Mouse (Mus musculus): ENCODE data around the gene Ncmap.

The Ncmap gene

DNA sequence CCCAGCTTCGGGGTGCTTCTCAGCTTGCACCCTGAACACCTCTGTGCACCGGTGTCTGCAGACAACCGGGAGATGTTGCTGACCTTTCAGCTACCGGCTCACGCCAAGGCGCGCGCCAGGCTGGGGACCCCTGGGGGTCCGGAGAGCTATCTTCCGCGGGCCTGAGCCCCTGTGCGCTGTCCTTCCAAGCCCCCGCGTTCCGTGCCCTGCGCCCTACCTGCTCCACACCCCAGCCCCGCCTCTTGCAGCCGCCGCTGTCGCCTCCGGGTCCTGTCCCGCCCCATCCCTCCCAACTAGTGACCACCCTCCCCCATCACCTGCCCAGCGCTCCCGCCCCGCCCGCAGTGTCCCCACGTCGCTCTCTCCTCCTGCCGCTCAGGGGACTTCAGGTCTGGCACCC is at the start of gene Ncmap:
Gene Ncmap (minus strand): TSS at position 237 of the 400 bp plus-strand sequence.
- DNase-seq (ENCODE audit: low spot score), result no peak

DNA sequence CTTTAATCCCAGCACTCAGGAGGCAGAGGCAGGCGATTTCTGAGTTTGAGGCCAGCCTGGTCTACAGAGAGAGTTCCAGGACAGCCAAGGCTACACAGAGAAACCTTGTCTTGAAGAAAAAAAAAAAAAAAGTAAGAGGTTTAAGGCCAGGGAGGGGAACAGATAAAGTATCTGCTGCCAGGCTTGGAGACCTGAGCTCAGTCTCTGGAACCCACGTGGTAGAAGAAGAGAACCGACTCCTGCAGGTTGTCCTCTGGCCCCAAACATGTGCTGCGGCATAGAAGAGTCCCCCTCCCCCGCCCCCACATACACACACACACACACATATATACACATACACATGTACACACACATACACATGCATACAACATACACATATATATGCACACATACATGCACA is 44.4 kb upstream of the Ncmap start:
- no peak for DNase-seq (ENCODE audit: low spot score)

DNA sequence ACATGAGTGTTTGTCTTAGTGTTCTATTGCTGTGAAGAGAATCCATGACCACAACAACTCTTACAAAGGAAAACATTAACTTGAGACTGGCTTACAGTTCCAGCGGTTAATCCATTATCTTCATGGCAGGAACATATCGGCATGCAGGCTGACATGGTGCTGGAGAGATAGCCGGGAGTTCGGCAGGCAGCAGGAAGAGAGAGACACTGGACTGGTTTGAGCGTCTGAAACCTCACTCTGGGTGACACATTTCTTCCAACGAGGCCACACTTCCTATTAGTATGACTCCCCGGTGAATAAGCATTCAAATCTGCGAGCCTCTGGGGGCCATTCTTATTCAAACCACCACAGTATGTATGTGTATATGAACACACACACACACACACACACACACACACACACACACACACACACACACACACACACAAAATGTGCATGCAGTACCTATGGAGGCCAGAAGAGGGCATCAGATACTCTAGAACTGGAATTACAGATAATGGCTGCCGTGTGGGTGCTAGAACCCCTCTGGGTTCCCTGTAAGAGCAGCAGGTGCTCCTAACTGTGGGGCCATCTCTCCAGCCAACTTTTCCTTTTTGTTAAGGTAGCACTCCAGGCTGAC is 42.0 kb upstream of the Ncmap start:
- no peak for DNase-seq (ENCODE audit: low spot score)

DNA sequence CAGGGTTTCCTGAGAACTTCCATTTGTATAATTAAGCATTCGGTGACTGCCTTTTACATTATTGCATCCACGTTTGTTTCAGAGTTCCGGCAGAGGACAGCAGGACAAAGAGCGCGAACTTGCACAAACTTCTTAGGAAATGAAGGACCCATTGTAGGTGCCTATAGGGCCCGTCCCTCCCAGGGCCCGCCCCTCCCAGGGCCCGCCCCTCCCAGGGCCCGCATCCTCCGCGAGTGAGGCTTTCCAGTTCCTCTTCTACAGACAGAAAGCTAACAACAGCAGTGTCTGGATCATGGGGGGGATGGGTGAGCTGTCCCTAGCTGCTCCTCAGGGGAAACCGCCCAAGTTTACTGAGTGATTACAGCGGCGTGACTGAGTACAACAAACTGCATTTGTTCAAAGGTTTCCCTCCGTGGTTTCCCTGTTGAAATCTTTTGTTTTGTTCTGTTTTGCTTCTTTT is 41.2 kb upstream of the Ncmap start:
- DNase-seq (ENCODE audit: low spot score), result peak; percentile 36

DNA sequence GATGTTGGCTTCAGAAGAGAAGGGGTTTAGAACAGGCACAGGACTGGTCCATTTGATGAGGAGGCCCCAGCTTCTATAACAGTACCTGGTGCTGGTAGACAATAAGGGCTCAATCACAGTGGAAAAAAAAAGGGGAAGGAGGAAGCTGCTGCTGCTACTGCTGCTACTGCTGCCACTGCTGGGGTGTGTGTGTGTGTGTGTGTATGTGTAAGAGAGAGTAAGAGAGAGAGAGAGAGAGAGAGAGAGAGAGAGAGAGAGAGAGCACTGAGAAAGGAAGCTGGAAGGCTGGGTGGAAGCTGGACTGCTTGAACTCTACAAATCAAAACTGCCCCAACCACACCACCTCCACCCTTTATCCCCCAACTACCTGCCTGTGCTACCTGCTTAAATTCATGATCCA is 39.9 kb upstream of the Ncmap start:
- DNase-seq (ENCODE audit: low spot score), result no peak

DNA sequence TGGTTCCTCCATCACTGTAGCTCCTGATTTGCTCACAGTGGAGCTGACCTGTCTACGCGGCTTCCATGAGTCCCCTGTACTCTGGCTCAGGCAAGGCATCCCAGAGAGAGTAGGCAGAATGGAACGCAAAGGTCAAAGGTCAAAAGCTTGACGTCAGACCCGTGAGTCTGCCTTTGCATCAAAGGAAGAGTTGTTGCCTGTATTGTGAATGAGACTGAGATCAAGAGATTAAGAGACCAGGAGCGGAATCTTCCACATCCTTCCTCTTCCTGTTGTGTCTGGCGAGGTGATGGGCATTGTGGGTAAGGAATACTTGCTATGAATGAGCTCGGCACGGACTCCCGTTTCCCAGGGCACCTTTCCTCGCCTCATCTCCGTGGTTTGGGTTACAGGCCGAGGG is 38.3 kb upstream of the Ncmap start:
- no peak for DNase-seq (ENCODE audit: low spot score)

DNA sequence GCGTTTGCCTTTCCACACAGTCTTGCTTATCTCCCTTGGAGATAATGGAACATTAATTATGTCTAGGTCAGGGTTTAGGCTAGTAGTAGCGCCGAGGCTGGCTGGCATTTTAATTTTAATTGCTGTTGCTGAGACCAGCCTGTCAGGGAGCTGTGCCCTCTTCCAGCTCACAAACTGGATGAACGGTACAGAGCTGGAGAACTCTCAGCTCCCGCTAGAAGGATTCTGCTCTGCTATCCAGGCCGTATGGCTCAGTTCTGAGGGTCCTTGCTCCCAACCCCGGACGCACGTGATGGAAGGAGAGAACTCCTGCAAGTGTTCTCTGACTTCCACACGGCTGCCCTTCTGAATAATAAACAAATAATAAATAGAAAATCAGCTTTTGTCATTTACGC is 36.4 kb upstream of the Ncmap start:
- no peak for DNase-seq (ENCODE audit: low spot score)

DNA sequence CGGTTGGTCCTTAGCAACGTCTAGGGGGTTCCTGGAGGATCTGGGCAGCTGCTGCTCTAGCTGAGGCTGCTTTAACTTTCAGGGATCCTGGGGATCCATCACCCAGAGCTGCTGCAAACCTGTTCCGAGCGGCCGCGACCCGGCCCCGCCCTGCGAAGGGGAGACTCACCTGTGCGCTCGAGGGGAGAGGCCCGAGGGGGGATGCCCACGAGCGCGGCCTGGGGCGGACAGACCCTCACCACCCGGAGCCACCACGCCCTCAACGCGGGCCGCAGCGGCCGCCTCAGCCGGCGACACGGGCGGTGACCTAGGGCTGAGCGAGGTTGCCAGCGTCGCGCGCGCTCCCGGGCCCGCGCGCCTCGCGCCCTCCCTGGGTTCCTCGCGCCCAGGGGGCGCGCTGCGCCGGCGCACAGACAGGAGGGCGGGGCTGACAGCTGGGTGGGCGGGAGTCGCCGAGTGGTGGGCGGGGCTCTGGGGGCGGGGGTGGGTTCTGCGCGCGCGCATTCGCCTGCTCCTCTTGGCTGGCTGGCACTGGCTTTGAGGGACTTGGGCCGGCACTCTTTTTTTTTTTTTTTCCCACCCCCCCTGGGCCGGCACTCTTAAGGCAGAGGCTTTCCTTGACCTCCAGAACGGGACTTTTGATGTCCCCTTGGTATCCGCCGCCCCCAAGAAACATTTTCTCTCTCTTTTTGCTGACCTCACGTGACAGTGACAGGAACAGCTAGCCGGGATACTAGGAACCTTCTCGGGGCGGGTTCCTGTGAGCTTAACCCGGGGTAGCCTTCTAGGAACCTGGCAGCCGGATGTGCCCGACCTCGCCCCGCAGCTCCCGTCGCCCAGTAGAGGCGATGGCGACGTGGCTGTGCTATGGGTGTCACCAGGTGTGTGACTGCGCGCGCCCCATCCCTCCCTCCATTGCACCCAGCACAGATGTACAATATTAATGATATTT is 35.7 kb upstream of the Ncmap start, which contains the start of gene Rcan3:
Gene Rcan3 (minus strand): TSS at position 411 of the 952 bp plus-strand sequence.
- peak; percentile 49 for DNase-seq (ENCODE audit: low spot score)

DNA sequence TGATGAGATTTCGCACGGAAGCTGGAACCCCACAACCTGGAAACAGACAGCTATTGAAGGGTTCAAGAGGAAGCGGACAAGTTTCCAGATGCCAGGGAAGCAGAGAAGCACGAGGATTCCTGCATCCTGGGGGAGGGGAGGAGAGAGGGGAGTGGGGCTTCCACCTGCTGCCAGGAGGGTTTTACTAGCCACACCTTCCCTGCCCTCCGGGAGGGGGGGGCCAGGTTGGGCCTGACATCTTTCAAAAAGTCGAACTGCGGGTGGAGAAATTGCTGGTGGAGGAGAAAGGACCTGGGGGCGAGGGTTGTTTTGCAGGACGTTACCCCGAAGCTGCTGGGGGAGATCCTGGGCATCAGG is 35.0 kb upstream of the Ncmap start:
- no peak for DNase-seq (ENCODE audit: low spot score)

DNA sequence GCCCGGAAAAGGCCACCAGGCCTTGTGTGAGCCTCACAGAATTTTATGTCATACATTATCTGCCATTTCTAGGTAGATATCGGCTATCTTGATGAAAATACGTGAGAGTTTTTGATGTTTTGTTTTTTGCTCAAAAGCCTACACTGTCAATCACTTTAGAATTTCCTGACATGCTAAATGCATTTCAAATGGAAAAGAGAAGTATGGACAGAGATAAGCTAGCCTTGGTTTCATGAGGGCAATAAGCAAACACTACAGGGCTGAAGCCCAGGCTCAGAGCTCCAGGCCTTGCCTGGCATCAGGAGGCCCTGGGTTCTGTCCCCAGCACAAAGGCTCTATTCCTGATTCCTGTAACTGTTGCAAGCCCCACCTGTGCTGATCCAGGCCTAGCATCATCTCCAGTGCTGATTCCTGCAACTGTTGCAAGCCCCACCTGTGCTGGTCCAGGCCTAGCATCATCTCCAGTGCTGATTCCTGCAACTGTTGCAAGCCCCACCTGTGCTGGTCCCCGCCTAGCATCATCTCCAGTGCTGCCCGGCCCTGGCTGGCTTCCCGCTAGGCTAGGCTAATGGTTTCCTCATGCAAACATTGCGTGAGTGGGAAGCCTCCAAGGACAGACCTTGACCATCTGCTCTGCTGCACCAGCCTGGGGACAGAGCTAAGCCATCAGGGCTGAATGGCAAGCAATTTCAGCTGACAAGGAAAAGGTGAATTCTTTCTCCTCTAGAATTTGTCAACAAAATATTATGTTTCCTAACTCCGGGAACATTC is 32.1 kb upstream of the Ncmap start:
- DNase-seq (ENCODE audit: low spot score), result no peak

DNA sequence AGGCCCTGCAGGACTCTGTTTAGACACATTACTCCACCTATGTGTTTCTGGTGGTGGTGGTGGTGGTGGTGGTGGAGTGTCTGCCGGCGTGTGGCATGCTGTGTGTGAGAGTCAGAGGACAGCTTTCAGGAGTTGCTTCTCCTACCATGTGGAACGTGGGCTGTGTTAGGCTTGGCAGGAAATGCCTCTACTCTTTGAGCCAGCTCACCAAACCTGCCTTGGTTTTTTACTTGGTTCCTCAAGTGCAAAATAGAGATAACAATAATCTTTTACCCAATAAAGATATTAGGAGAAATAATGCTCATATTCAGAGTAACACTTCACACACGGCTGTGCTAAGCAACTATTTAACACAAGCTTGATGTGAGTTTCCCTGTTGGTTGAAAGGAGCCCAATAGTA is 31.4 kb upstream of the Ncmap start:
- no peak for DNase-seq (ENCODE audit: low spot score)

DNA sequence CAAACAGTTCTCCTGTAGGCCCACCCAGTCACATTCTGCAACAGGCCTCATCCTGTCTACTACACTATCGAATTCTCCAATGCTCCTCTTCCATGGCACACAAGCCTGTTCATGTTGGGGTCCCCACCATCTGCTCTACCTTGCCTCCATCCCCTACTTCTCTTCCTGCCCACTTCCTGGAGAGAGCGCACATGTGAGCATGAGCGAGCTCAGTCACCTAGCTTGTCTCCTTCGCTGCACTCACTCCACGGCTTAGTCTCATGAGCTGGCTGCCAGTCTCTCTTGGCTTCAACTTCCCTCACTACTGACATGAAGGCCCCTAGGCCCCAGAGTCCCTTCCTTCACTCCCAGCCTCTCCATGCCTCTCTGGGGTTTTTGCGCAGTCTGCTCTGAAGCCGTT is 28.6 kb upstream of the Ncmap start:
- DNase-seq (ENCODE audit: low spot score), result no peak

DNA sequence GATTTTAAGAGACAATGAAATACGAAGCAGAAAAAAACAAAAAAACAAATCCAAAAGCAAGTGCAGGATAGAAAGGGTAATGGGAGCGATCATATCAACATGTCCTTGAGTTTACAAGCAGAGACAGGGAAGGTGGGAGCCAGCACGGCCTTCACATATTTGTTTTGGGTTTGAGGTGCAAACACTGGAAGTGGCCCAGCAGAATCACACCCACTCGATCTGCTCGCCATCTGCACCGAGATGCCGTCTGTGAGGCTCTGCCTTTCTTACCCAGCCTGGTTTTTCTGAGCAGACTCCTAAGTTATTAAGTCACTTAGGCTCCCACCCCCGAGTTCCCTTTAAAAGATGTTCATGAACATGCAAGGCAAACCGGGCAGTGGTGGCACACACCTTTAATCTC is 27.6 kb upstream of the Ncmap start:
- DNase-seq (ENCODE audit: low spot score), result peak; percentile 39

DNA sequence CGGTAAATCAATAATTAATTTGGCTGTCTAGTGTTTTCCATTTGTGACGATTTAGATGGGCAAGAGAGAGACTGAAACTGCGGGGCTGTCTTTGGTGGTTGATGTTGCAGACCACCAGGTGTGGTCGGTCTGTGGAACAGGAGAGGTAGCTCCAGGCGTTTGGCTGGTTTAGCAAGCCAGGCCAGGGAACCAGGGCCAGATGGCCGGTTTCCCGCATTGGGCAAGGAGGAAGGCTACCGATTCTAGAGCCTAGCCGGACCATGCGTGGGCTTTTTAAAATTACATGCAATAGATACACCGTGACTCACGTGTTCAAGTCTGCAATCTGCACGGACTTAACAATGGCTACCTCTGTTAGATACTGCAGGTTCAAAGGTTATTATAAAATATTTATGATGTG is 22.9 kb upstream of the Ncmap start:
- no peak for DNase-seq (ENCODE audit: low spot score)

DNA sequence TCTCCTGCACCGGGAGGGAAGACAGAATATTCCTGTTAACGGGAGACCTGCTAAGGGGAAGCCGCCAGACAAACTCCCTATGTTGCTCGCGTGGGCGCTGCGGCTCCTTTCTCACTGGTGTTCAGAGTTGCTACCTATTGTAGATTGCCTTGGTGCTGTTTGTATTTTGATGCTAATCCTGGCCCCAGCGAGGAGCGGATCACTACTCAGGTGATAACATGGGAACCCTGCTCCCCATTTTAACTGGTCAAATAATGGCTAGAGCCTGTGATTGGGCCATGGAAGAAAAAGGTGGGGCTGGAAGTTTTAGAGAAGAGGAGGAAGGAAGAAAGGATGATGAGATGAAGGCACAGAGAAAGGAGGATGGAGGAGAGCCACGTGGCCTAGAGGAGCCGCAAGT is 22.4 kb upstream of the Ncmap start:
- DNase-seq (ENCODE audit: low spot score), result no peak

DNA sequence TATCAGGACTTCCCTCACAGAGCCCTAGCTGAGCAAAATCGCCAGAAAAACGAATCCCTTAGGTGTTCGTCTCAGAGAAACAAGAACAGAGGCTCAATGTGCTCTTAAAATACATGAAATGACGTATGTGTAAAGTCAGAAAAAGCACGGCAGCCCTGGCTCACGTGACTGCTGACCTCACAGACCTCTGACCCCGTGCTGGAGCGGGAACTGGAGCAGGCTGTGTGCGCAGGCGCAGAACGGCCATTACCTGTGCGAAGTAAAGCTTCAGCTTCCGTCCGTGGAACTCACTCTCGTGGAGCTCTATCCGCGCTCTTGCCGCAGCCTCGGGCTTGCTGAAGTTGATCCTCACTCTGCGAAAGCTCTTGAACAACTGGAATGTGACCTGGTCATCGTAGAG is 22.0 kb upstream of the Ncmap start:
- no peak for DNase-seq (ENCODE audit: low spot score)

DNA sequence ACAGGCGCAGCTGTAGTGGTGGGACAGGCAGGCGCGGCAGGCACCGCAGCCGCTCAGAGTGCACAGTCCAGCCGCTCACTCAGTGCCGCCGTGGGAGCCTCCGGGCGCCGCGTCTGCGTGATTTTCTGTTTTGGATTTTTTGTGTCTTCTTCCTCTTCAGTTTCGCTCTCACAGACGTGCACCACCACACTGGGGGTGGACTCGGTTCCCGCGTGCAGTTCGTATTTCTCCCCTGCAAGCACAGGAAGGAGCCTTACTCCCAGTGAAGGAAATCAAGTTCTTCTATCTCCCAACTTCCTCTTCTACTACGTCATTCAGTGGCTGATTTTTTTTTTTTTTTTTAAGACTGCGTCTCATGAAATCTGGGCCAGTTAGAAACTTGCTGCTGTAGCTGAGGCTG is 18.3 kb upstream of the Ncmap start:
- DNase-seq (ENCODE audit: low spot score), result no peak

DNA sequence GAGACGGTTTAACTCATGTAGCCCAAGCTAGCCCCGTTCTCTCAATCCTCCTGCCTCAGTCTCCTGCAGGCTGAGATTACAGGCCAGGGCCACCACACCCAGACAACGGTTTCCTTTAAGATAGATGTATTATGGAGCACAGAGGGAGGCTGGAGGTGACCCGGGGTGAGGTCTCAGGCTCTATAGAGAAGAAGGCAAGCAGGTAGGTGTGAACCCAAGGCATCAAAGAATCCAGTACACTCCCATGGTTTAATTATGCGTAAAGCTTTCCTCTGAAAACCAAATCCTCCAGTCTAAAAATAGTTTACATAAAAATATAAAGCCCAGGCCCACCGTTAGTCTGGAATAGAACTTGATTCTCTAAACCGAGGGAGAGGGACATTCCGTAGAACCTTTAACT is 15.5 kb upstream of the Ncmap start:
- no peak for DNase-seq (ENCODE audit: low spot score)

DNA sequence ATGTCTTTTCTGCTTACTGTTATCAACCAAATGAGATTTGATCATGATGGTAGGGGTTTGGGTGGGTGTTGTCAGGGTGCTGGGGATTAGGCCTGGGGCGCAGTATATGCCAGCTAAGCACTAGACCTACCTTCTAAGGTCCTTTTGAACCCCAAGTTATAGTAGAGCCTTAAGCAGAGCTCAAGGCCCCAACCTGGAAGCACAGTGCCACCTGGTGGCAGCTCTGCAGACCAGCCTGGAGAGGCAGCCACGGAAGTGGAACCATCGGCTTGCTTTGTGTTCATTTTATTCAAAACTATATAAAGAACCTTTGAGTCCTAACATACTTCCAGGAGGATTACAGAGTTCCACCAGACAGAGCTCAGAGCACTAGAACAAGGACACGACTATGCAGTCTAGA is 13.6 kb upstream of the Ncmap start:
- DNase-seq (ENCODE audit: low spot score), result no peak

DNA sequence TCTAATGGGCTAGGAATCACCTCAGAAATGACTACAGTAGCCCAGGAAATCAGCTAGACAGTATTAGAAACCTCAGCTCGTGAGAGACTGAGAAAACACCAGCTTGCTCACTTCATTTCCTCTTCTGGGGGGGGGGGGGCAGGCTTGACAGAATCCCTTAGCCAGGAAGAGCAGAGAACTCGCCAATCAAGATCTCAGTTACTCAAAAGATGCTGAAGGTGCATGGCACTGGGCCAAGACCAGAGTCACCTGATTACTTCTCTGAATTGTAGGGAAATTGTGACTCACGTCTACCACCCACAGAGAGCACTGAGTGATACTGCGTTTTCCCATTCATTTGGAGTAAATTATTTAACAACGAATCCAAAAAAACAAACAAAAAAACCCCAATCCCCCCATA is 8.2 kb upstream of the Ncmap start:
- DNase-seq (ENCODE audit: low spot score), result no peak

DNA sequence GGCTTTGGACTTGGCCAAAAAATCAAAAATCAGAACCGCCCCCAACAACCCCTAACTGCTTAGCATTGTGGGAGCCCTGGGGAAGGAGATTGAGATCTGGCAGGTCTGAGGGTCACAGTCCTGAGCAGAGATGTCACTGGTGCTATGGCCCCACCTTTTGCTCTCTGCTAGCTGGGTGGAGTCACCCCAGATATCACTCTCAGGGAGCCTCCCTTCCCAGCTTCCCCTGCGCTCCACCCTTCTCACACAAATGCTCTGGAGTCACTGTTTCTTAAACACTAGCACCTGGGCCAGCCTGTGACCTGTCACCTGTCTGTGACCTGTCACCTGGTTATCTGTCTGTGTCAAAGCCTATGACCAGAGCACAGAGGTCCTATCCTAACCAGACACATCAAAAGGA is 6.9 kb upstream of the Ncmap start:
- no peak for DNase-seq (ENCODE audit: low spot score)

DNA sequence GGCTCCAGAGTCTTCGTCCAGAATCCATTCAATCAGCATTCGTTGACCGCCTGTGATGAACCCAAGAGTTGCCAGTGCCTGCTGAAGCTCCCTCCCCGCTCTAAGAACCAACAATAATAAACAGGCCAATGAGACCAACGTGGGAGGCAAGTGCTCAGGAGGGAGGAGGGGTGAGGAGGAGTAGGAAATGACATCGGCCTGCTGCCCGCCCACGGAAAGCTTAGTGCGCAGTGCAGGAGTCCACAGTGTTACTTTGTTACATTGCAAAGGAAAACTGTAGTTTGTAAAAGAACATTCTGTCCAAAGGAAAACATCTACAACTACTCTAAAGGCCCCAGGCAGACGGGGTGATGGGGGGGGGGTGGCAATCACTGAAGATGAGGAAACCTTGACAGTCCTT is 6.0 kb upstream of the Ncmap start:
- DNase-seq (ENCODE audit: low spot score), result no peak

DNA sequence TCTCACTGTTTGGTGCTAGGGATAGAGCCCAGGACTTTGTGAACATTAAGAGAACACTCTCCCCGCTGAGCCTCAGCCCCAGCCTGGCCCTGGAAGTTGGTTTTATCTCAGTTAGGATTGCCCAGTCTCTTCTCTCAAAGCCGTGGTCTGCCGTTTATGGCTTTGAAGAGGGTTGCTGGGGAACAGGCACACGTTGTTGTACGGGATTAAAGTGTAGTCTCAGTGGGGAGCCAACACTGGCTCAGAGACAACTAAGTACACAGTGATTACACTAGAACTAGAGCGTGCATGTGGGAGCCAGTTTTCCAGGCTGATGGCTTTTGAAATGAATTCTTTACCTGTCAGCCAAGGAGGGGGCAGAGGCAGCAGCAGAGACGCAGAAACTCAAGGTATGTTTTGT is 3.9 kb upstream of the Ncmap start:
- no peak for DNase-seq (ENCODE audit: low spot score)
